Mouse (Mus musculus) megakaryocyte progenitor cell, adult 5-6 weeks (primary cell): ENCODE results near the gene Iqch. TPM values are rescaled to one million over a fixed set of nuclear protein-coding genes. Genes with fewer than 3 reads are reported as not detected.

Experiments
- ATAC-seq: replicated peaks from 2 replicates; pipeline ENCODE4 v1.8.0; 2016; ENCODE audit warnings: mild to moderate bottlenecking, moderate TSS enrichment, inconsistent platforms; ENCODE audit not compliant: poor library complexity
- total RNA-seq, 2 experiments: library from RNA; stranded (forward) in 1 of 2; stranded (reverse) in 1 of 2; fragments of 157-497, 149-512 nt in 1 of 2; fragments of 200-1000 nt in 1 of 2; gene quantifications; 2 replicates each; pipeline versions ENCODE4 v1.2.3 to v1.2.4; 2015 to 2017

The Iqch gene
- not detected in 2 replicates for total RNA-seq (2015)
- total RNA-seq (2017) = not detected in 2 replicates

DNA sequence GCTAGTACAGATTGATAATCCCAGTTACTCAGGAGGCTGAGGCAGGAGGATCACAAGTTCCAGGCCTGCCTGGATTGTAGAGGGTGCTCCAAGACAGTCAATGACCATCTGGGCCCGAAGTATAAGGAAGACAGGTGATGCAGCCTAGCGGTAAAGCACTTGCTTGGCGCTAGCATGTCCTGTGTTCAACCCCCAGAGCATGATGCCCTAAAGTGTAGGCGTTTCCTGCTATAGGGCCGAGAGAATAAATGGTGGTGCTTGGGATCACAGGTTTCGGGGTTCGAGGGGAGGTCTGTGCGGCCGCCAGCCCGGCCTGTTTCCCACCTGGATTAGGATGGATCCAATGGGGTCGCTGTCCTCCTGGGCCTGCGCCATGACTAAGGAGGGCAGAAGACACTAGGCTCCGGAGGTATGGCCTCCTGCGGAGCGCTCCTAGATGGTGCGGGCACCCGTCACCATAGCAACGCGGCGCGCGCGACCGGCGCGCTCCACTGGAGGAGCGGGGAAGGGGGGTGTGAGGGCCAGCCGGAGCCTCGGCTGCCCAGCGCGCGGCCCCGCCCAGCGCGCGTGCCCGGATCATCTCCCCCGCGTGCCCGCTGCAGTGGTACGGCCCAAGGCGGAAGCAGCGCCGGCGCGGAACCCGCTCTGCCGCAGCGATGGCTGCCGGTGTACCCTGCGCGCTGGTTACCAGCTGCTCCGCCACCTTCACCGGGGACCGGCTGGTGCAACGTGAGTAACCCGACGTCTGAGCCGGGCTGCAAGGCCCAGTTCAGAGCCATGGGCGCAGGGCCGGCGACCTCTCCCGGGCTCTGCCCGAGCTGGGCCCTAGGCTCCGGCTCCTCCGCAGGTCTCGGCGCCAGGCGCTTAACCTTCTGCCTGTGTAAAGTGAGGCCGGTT, at the start of gene Iqch, which contains the start of gene Aagab:
Gene Iqch, minus strand, starts transcription at position 451 of the 897 bp plus-strand sequence.
Gene Aagab, plus strand, starts transcription at position 618 of the 897 bp plus-strand sequence.
- peak; percentile 95 for ATAC-seq

DNA sequence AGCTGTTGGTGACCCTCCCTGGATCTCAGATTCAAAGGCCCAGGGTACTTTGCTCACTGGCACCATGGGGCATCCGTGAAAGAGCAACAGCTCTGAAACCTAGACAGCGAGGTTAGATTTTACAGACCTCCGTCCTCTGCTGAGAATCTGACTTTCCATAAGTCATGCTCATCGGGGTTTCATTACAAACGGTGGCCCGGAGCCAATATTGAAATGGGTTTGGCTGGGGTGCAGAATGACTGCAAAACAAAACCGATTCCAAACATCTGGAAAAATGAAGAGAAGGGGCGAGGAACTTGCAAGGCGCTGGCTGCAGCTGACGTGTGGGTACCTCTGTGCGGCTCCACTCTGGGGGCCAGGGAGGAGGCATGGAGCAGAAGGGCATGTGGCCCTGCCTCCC, 49.3 kb upstream of the Iqch start:
- no peak for ATAC-seq

DNA sequence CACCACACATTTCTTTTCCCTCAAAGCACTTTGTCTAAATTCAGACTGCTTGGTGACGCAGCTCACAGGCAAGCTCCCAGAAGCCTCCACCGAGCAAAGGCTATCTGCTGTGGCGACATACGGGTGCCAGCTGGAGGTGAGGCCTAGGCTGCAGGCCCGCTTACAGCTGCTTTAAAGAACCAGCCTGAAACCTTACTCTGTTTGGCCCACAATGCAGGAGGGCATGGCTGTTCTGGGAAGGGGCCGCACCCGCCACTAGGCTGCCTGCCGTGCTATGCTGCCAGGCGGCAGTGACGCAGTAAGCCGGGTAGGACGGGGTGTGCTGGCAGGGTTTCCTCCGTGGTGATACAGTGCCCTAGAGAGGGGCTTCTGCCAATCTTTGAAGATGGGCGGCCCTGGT, 48.6 kb upstream of the Iqch start:
- no peak for ATAC-seq

DNA sequence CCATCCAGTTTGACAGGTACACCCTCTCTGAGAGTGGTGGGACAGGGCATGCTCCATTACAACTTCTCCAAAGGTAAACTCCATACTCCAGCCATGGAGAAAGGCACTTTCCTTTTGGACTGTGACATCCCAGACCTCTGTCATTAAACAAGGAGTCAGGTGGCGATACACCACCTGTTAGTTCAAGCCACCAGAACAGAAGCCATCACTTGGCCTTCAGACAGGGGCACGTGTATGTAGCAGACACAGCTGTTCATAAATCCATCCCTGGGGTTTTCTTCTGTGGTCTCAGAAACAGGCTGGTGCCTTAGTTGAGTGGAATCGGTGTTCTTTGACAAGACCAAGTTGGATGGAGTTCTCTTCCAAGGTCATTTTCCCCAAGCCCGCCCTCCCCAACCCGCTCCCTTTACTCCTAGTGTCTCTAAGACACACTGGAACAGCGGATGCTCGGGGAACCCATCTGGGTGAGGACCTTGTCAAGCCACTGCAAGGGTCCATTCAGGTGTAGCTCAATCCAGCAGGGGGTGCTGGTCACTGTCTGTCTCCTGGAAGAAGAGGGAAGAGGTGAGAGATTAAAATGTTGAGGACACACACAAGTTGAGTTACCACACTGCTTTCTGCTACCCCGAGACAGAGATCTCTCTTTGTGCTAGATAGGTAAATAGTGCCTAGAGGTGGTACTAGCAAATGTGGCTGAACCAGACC, 47.7 kb upstream of the Iqch start:
- ATAC-seq = no peak; the same call in 1 of the 2 replicates

DNA sequence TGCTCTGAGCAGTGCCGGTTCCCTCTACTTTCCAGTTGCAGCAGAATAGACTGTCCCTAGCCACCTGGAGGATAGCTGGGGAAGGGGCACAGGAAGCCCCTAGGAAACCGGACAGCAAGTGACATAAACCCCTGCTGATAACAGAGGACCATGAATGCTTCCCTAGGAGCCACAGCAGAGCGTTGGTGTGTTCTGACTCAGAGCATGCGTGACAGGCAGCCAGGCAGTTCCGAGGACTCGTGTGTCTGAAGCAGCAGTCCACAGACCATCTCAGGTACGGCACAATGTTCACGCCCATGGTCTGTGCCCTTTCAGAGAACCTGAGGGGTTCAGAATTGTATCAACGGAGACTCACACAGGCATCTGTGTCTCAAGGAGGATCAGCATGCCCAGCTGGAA, 46.2 kb upstream of the Iqch start:
- no peak for ATAC-seq

DNA sequence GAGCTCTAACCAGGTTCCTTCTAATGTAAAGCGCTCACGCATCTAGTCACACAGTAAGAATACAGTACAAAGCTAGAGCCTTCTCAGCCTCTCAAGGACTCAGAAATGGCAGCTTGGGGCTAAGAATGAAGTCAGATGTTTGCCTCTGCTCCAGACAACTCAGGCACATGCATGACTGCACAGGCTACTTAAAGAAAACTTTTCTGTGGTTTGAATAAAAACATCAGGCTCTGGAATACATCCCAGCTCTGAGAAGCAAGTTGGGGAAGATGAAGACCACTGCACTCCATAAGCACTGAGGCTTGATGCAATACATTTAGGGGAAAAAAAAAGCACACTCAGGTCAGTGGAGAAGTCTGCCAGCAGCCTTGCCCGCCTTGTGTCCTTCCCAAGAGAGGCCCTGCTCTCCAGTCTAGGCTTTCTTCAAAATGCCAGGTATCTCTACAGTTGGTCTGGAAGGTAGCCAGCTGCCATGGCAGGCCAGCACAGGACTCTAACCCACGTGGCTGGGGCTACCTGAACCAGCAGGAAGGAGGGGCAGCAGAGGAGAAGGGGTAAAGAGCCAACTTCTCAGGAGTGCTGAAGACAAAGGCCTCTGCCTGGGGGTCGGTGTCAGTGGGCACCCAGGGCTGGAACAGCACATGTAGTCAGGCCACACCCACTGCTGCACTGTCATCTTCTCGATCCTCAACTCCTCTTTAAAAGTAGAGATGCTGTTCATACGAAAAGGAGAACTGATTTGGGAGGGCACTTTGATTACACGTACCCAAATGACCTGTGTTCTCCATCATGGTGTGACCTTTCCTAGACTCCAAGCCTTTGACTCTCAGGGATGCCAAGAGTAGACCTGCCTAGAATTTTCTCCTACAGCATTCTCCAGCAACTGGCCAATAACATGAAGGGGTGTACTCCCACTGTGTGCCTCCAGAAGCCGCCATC, 45.6 kb upstream of the Iqch start:
- 0 out of 2 replicates have a peak, but pooled peaks have one; percentile 10 for ATAC-seq

DNA sequence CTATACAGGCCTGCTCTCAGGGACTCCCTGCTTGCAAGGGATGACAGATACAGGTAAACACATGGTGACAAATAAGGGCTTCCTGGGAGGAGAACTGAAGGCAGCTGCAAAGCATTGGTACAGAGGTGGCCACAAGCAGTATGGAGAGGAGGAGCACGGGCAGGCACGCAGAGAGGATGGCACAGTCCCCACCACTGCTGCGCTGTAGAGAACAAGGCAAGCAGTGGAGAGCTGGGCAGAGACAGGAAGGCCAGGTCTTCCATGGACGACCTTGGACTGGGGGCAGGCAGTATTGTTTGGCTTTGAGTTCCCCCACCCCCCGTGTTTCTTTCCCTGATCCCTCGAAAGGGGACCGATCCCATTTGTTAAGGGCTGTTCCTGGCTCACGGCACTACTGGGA, 42.8 kb upstream of the Iqch start:
- ATAC-seq = no peak

DNA sequence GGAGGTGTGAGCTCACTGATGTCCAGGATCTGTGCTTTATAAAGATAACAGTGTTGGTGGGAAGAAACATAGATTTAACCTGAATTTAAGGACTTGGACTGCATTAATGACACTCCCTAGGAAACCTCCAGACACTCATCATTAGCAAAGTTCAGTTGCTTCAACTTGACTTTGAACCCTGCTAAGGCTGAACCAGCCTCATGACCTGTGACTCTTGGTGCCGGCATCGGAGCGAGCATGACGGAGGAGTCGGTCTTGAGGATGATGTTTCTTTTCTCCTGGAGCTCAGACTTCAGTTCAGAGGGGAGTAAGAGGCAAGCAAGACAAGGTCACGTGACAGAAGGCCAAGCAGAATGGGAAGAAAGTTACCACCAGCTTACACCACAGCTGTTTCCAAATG, 41.7 kb upstream of the Iqch start:
- ATAC-seq = no peak

DNA sequence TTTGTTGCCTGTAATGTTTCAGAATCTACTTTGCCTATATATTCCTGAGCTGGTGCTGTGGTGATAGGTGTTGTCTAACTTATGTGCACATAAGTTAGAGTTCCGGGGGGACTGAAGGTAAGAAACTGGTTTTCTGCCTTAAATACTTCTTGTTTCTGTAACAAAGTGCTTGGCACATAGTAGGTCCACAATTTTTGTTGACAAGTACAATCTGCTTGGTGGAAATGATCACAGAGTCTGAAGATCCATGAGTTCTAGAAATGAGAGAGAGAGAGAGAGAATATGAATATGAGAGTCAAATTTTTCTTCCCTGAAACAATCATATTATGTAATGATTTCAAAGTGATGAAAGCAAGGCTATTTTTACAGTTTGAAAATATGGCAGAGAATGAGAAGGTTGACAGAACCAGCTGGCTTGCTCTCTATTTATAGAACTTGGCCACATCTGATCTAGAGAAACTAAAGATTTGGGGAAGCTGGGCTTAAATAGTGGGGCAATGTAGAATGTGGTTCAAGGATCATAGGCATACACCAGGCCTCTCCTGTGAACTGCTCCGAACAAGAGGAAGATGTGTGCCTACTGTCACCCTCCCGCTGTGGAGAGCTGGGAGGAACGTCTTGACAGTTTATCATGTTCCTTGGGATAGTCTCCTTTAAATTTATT, 39.8 kb upstream of the Iqch start:
- ATAC-seq = peak; percentile 79

DNA sequence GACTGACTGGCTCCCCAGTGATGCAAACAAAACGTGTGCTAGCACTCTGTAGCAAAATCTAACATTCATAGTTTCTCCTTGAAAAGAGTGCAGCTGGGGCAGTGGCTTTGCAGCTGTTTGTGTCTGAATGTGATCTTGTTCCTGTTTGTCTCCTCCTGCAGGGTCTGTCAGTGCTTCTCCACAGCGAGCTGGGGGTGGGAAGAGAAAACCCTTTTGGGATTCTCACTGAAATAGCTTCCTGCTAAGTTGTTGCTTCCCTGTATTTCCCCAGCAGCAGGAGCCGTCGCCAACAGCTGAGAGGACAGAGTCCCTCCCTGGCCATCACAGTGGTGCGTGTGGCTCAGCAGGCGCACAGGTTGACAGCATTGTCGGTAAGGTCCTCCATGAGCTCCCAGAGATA, 33.8 kb upstream of the Iqch start:
- ATAC-seq = no peak

DNA sequence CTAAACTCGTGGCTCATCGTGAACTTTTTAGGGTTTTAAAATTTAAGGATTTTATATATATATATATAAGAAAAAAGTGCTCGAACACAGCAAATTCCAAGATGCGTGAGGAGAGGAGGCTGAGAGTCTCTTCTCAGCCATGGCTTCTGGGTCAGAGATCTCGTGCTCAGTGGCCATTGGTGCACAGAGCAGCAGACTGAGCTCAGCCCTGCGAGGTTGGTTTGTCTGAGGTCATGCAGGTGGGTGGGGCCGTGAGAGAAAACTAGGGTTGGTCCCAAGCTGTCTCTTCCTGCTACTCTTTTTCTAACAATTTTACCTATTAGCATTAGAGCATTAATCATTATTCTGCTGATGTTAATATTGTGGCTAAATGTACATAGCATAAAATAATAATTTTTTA, 31.0 kb upstream of the Iqch start:
- ATAC-seq = no peak

DNA sequence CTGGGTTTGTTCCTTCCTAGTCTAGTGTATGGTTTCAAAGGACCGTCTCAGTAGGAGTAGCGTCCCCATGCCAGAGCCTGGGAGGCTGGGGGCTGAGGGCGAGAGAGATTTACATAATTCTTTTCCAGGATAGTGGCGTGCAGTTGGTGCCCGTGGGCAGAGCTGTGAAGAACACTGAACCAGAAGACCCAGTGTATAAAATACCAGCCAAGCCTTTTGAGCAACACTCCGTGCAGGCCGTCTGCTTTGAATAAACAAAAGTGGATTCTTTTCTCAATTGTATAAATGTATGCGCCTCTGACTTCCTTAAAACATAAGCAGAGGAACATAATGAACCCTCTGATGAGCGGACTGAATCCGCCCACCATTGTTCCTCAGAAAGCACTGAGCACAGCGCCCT, 30.6 kb upstream of the Iqch start:
- no peak for ATAC-seq

DNA sequence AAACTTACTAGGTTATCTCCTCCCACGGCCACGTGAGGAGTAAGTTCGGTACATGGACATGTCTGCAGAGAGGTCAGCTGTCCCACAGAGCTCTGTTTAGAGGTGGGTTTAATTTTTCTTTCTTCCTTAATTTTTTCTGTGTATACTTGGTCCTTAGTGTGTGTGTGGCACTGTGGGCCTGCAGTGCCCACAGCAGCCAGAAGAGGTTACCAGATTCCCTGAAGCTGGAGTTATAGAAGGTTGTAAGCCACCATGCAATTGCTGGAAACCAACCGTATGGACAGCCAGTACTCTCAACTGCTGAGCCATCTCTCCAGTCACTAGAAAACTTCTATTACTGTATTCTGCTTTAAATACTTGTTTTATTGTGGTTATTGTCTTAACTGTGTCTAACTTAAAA, 29.8 kb upstream of the Iqch start:
- ATAC-seq = no peak

DNA sequence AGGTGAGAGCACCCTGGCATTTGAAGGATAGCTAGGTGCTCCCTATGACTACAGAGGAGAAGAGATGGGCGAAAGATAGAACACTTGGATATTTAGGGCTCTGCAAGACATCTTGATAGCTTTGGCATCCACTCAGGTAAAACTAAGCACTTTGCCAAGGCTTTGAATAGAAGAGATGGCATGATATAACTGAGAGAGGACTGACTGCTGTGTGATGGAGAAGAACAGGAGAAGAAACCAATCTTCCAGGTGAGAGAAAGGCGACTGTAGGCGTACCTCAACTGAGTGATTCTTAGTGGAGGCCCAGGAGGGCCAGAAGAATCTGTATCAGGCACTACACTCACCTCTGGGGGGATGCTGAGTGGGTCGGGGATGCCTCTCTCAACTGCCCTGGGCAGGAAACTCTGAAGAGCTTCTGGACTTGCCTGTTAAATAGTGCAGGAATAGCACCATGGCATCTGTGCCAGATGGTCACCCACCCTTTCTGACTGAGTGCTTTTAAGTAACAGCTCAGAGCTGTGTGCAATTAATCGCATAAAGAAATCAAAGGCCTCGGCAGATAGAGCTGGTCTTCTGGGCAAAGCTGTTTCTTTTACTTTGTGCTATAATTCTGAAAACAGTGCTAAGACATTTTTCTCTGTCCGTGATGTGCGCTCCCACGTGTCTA, 22.9 kb upstream of the Iqch start:
- ATAC-seq = no peak

DNA sequence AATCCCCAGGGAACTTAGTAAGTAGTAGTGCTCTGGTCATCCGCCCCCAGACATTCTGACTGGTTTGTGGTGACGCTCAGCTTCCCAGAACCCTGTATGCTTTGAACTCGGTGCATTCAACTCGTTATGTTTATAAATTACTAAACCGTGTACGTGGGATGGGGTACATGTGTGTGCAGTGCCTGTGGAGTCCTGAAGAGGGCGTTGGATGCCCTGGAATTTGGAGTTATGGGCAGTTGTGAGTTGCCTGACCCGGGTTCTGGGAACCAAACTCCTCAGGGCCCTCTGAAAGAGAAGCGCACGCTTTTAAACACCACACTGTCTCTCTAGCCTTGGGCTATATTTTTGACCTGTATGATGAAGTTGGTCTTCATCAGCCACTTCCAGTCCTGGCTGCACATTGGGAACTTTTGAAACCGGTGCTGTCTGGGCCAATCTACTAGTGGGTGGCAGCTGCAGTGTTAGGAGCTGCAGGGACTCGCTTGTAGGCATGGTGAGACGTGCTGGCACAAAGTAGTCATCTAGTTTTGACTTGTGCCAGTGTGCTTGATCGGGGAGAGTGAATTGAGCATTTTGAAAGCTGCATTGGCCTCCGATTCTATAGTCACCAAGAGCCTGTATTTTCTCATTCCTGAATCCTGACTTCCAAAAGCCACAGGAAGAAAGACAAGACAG, 21.7 kb upstream of the Iqch start:
- ATAC-seq = no peak

DNA sequence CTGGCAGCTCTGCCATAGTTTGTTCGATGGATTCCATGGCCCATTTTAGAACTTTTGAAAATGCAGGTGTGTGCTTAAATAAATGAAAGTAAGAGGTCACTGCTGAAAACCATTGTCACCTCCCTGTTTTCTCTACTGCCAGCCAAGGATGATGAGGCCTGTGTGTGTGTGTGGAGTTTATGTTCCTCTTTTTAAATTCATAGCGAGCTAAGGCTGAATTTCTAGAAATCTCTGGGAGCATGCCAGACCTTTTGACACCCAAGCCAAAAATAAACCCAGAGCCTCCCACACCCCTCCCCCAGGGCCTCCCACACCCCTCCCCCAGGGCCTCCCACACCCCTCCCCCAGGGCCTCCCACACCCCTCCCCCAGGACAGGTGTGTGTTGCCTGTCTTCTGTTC, 15.7 kb upstream of the Iqch start:
- no peak for ATAC-seq

DNA sequence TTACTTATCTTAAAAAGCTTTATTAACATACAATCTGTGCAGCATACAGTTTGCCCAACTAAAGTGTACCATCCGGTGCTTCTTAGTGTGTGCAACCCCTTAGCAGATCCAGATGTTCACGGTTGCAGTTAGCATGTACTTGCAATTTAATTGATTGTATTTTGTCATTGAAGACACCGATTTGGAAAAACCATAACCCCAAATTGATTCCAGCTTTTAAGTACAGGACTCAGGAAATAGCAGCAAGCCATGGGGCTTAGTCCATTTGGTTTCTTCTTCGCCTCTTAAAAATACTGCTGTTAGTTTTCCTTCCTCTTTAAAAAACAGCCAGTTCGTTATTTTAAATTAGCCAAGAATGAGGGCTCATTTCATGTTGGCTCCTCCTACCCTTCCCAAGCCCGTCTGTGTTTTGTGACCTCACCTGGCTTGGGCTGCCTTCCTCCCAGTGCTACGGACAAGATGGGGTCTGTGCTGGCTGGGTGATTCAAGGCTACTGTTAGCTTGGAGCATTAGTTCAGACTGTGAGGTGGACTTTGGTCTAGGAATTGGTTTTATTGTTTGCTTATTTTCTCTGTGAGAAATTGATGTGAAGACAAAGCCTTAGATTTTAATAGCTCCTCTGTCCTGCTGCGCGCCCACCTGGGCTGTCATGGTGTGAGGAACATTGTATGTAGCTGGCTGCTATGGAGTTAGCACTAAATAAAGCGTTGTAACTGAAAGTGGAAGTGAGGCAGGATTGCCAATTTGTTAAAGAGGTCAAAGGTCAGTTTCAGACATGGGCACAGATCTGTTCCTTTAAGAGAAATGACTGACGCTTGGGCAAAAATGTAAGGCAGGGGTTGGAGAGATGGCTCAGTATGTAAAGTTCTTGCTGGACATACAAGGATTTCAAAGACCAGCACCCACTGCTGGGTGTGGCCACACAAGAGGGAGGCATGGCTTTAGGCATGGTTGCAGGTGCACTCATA, 12.0 kb upstream of the Iqch start:
- 0 out of 2 replicates have a peak, but pooled peaks have one; percentile 13 for ATAC-seq

DNA sequence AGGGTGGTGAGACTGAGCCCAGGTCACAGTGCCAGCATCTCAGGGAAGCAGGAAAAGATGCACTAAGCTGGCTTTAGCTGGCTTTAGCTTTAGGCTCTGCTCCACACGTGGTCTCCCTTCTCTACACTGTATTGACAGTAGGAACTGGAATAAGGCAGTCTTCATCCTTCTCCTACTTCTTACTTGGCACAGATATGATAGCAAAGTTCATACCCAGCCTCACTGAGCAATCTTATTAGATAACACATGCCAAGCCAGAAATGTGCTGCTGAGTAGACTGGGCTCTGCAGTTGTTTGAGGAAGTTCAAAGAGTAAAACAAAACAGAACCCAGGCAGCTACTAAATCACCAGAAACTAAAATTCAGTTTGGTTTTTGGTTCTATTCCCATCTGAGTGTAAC, 11.3 kb upstream of the Iqch start:
- 0 out of 2 replicates have a peak, but pooled peaks have one; percentile 14 for ATAC-seq
